Mouse (Mus musculus): ENCODE data around the gene Fam71e2. TPM values are rescaled to one million over a fixed set of nuclear protein-coding genes. Genes with fewer than 3 reads are reported as not detected.

Gene Fam71e2
- polyA plus RNA-seq, 1 experiment from 2014 or later, result not detected

GRCm38 (mm10) chr7:4716955-4717354, 54.1 kb downstream of the Fam71e2 start:
- Histone ChIP-seq H3K4me3 (replicated peaks) (no peak overlapping the region), H3K27ac (no peak overlapping the region), H3K4me1 (replicated peaks) (no peaks in the 10 kb centered on the region), H3K36me3 (peaks cover 14% of the 10 kb centered on the region; the same call in 1 of the 2 replicates), H3K27me3 (replicated peaks) (no peaks in the 10 kb centered on the region), H3K4me2 (replicated peaks) (no peak overlapping the region), H3K9me3 (no peaks in the 10 kb centered on the region), H3K9ac (no peak overlapping the region)
- 71% methylated on average over 6 of the region's 6 CpGs for WGBS
- ATAC-seq, result no peak

GRCm38 (mm10) chr7:4712594-4712993, 58.5 kb downstream of the Fam71e2 start:
- Histone ChIP-seq H3K4me3 (replicated peaks) (no peak overlapping the region), H3K36me3 (peaks cover 30% of the 10 kb centered on the region), H3K9me3 (no peaks in the 10 kb centered on the region), H3K27ac (no peak overlapping the region), H3K4me1 (replicated peaks) (no peaks in the 10 kb centered on the region), H3K27me3 (replicated peaks) (no peaks in the 10 kb centered on the region), H3K9ac (no peak overlapping the region), H3K4me2 (replicated peaks) (no peak overlapping the region)
- 88% methylated on average over 3 of the region's 3 CpGs for WGBS
- ATAC-seq, result no peak

- Histone ChIP-seq H3K9ac (no peak overlapping the region), H3K27me3 (replicated peaks) (no peaks in the 10 kb centered on the region), H3K4me2 (replicated peaks) (no peak overlapping the region), H3K4me3 (replicated peaks) (no peak overlapping the region), H3K27ac (no peak overlapping the region), H3K9me3 (no peaks in the 10 kb centered on the region), H3K4me1 (replicated peaks) (no peaks in the 10 kb centered on the region), H3K36me3 (peaks cover 9% of the 10 kb centered on the region; the same call in 1 of the 2 replicates)
- WGBS, result 55% methylated on average over 18 of the region's 18 CpGs
- no peak for ATAC-seq
These were observed 66.0 kb downstream of the Fam71e2 start for GRCm38 (mm10) chr7:4705098-4705497.

Other genes with a start within 250 kb of the Fam71e2 start
- 2.2 and 3.0 TPM in 2 replicates for gene Tnni3, start 247.1 kb downstream of the Fam71e2 start, polyA plus RNA-seq (2015; fragmentation: Nextera tagmentation; extraction: Ambion mirVana)
- gene Dnaaf3, start 238.8 kb downstream of the Fam71e2 start, polyA plus RNA-seq (2015; fragmentation: Nextera tagmentation; extraction: Ambion mirVana), result 1.1 TPM in 2 replicates
- 7.3 and 7.7 TPM in 2 replicates for gene Syt5, start 223.8 kb downstream of the Fam71e2 start, polyA plus RNA-seq (2015; fragmentation: Nextera tagmentation; extraction: Ambion mirVana)
- 1.1 and 1.6 TPM in 2 replicates for gene Ptprh, start 167.3 kb downstream of the Fam71e2 start, polyA plus RNA-seq (2015; fragmentation: Nextera tagmentation; extraction: Ambion mirVana)
- gene Tmem86b, start 139.9 kb downstream of the Fam71e2 start, polyA plus RNA-seq (2015; fragmentation: Nextera tagmentation; extraction: Ambion mirVana), result 9.1 and 11.7 TPM in 2 replicates
- gene Ppp6r1, start 112.3 kb downstream of the Fam71e2 start, polyA plus RNA-seq (2015; fragmentation: Nextera tagmentation; extraction: Ambion mirVana), result 8.1 and 9.0 TPM in 2 replicates
- 92.4 and 98.2 TPM in 2 replicates for gene Hspbp1, start 86.2 kb downstream of the Fam71e2 start, polyA plus RNA-seq (2015; fragmentation: Nextera tagmentation; extraction: Ambion mirVana)
- gene Brsk1, start 80.7 kb downstream of the Fam71e2 start, polyA plus RNA-seq (2015; fragmentation: Nextera tagmentation; extraction: Ambion mirVana), result 0.63 and 1.1 TPM in 2 replicates
- gene Tmem150b, start 46.1 kb downstream of the Fam71e2 start, polyA plus RNA-seq (2015; fragmentation: Nextera tagmentation; extraction: Ambion mirVana), result 2.2 and 3.6 TPM in 2 replicates
- gene Kmt5c, start 31.2 kb downstream of the Fam71e2 start, polyA plus RNA-seq (2015; fragmentation: Nextera tagmentation; extraction: Ambion mirVana), result 63.7 and 66.8 TPM in 2 replicates
- gene Cox6b2, start 18.2 kb downstream of the Fam71e2 start, polyA plus RNA-seq (2015; fragmentation: Nextera tagmentation; extraction: Ambion mirVana), result 45.5 and 53.0 TPM in 2 replicates
- 0.14 and 0.24 TPM in 2 replicates for gene Il11, start 11.6 kb upstream of the Fam71e2 start, polyA plus RNA-seq (2015; fragmentation: Nextera tagmentation; extraction: Ambion mirVana)
- gene Tmem190, start 11.6 kb upstream of the Fam71e2 start, polyA plus RNA-seq (2015; fragmentation: Nextera tagmentation; extraction: Ambion mirVana), result 1.1 and 1.8 TPM in 2 replicates
- 40.4 and 40.6 TPM in 2 replicates for gene Tmem238, start 18.4 kb upstream of the Fam71e2 start, polyA plus RNA-seq (2015; fragmentation: Nextera tagmentation; extraction: Ambion mirVana)
- 328 and 339 TPM in 2 replicates for gene Rpl28, start 21.6 kb upstream of the Fam71e2 start, polyA plus RNA-seq (2015; fragmentation: Nextera tagmentation; extraction: Ambion mirVana)
- 303 and 321 TPM in 2 replicates for gene Ube2s, start 41.3 kb upstream of the Fam71e2 start, polyA plus RNA-seq (2015; fragmentation: Nextera tagmentation; extraction: Ambion mirVana)
- gene Shisa7, start 73.4 kb upstream of the Fam71e2 start, polyA plus RNA-seq (2015; fragmentation: Nextera tagmentation; extraction: Ambion mirVana), result 0.21 and 0.27 TPM in 2 replicates
- 9.7 and 15.5 TPM in 2 replicates for gene Isoc2b, start 99.0 kb upstream of the Fam71e2 start, polyA plus RNA-seq (2015; fragmentation: Nextera tagmentation; extraction: Ambion mirVana)
- gene Isoc2a, start 105.9 kb upstream of the Fam71e2 start, polyA plus RNA-seq (2015; fragmentation: Nextera tagmentation; extraction: Ambion mirVana), result 0.68 and 1.0 TPM in 2 replicates
- gene Gm36210, start 135.2 kb upstream of the Fam71e2 start, polyA plus RNA-seq (2015; fragmentation: Nextera tagmentation; extraction: Ambion mirVana), result not detected in 2 replicates
- gene Zfp628, start 143.9 kb upstream of the Fam71e2 start, polyA plus RNA-seq (2015; fragmentation: Nextera tagmentation; extraction: Ambion mirVana), result 2.9 and 3.4 TPM in 2 replicates
- gene Nat14, start 150.7 kb upstream of the Fam71e2 start, polyA plus RNA-seq (2015; fragmentation: Nextera tagmentation; extraction: Ambion mirVana), result 3.0 and 3.5 TPM in 2 replicates
- gene Ssc5d, start 154.5 kb upstream of the Fam71e2 start, polyA plus RNA-seq (2015; fragmentation: Nextera tagmentation; extraction: Ambion mirVana), result 2.7 and 3.5 TPM in 2 replicates
- 0.23 and 0.39 TPM in 2 replicates for gene Sbk2, start 193.1 kb upstream of the Fam71e2 start, polyA plus RNA-seq (2015; fragmentation: Nextera tagmentation; extraction: Ambion mirVana)
- gene Sbk3, start 199.9 kb upstream of the Fam71e2 start, polyA plus RNA-seq (2015; fragmentation: Nextera tagmentation; extraction: Ambion mirVana), result not detected in 2 replicates
- gene Zfp579, start 224.9 kb upstream of the Fam71e2 start, polyA plus RNA-seq (2015; fragmentation: Nextera tagmentation; extraction: Ambion mirVana), result 22.2 and 24.6 TPM in 2 replicates
- 20.2 and 21.4 TPM in 2 replicates for gene Zfp524, start 243.1 kb upstream of the Fam71e2 start, polyA plus RNA-seq (2015; fragmentation: Nextera tagmentation; extraction: Ambion mirVana)
- gene Fiz1, start 243.4 kb upstream of the Fam71e2 start, polyA plus RNA-seq (2015; fragmentation: Nextera tagmentation; extraction: Ambion mirVana), result 37.0 and 38.5 TPM in 2 replicates
- gene Gm44973, start 244.2 kb upstream of the Fam71e2 start, polyA plus RNA-seq (2015; fragmentation: Nextera tagmentation; extraction: Ambion mirVana), result 1.6 TPM in 2 replicates
- 5.5 and 5.6 TPM in 2 replicates for gene Zfp865, start 249.1 kb upstream of the Fam71e2 start, polyA plus RNA-seq (2015; fragmentation: Nextera tagmentation; extraction: Ambion mirVana)
- 13.4 TPM in 2 replicates for gene Ccdc106, start 249.3 kb upstream of the Fam71e2 start, polyA plus RNA-seq (2015; fragmentation: Nextera tagmentation; extraction: Ambion mirVana)